Mouse (Mus musculus): Measurements from ENCODE around the gene Lrrc46.

Gene Lrrc46

DNA sequence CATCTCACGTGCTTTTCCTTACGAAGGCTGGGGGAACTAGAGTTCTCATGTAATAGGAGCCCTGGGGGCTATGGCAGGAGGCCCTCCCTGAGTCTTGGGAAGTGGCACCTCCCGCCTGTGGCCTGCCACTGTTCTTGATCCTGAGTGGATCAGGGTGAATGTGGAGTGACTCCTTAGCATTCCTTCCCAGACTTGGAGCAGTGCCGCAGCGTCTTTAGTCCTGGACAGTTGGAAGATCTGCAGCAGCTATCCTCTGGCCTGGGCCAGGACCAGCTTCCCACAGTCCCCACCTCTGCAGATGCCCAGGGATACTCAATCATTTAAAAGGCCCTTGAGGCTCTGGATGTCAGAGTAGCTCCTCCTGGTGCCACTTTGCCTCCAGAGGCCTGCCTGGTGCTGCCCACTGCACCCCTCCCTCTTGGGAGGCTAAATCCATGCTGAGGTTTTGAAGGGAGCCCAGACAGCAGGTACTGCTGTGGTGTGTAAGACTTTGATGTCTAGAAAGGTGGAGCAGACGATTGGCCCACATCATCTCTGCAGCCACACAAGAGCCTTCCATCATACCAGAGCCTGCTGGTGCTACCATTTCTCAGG is 8.4 kb upstream of the Lrrc46 start:
- no peak for DNase-seq (ENCODE audit: low spot score in 2 of 2)

DNA sequence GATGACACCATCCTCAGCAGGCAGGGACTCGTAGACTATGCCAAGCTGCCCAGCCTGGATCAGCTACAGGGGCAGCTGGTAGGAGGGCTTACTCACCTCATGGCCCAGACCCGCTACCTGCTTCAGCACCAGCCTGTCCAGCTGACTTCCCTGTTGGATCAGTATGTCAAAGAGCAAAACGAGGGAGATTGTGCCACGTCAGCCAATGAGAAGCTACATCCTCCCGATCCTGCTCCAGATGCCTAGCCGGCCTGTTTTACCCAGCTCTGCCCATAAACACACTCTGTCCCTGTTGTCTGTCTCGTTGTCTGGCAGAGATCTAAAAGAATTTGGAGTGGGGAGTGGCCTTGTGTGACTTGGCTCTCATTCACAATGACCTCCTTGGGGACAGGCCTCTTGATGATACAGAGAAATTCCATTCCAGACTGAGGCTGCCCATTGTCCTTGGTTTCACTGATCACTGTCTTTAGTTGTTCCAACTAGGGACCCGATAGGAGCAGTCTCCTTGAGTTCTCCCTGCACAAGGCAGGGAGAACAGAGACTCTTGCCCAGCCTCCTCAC is 7.0 kb upstream of the Lrrc46 start:
- no peak for DNase-seq (ENCODE audit: low spot score in 2 of 2)

- no peak for DNase-seq (ENCODE audit: low spot score in 2 of 2)
Observed at GRCm38 (mm10) chr11:97045861-97046260, 4.7 kb upstream of the Lrrc46 start.

DNA sequence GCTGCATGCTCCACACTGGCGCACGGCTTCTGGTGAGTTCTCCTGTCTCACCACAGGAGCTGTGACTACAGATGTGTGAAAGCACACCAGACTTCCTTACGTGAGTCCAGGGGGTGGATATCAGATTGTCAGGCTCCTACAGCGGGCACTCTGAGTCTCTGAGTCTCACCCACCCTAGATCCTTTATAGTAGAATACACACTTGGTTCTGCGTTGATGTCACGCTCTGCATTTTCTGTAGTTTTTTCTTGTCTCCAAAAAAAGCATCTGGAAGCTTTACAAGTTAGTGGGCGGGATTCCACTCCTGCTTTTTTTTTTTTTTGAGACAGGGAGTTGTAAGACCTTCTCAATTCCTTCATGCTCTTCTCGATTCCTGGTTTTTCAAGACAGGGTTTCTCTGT is 3.7 kb upstream of the Lrrc46 start:
- DNase-seq (ENCODE audit: low spot score in 2 of 2) = no peak

- DNase-seq (ENCODE audit: low spot score in 2 of 2) = no peak
Observed at GRCm38 (mm10) chr11:97040301-97041021, 746 bp downstream of the Lrrc46 start.

DNA sequence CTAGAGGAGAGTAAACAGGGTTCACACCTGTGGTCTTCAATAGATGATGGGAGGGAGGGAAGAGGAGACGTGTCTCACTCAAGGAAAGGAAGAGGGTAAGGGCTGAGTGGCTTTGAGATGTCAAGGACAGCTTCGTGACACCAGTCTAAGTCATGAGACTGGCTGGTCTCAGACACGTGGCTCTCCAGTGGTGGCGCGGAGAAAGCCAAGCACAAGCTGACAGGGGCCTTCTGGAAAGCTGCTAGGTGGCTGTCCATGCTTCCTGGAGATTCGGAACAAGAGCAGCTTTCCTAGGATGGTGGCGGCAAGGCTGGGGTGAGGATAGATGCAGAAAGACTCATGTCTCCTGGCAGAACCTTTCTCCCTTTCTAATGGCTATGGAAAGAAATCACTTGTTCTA is 2.3 kb downstream of the Lrrc46 start:
- DNase-seq (ENCODE audit: low spot score in 2 of 2) = no peak

- no peak for DNase-seq (ENCODE audit: low spot score in 2 of 2)
Observed at GRCm38 (mm10) chr11:97036141-97036540, 5.1 kb downstream of the Lrrc46 start.

DNA sequence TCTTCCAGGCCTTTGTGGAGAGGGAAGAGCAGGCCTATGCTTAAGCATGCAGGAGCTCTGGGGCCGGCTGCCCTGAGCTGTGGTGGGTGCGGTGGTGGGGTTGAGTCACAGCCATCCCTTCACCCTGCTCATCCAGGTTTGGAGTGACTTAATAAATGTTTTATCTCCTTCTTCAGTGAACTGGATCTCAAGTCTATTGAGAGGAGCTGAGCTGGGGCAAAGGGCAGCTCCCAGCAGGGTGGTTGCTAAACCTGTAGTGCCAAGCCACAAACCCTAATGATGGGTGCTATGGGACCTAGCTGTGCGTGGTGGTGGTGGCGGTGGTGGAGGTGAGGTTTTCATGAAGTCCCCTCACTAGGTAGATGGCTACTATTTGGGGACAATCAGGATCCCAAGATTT is 7.4 kb downstream of the Lrrc46 start:
- no peak for DNase-seq (ENCODE audit: low spot score in 2 of 2)

DNA sequence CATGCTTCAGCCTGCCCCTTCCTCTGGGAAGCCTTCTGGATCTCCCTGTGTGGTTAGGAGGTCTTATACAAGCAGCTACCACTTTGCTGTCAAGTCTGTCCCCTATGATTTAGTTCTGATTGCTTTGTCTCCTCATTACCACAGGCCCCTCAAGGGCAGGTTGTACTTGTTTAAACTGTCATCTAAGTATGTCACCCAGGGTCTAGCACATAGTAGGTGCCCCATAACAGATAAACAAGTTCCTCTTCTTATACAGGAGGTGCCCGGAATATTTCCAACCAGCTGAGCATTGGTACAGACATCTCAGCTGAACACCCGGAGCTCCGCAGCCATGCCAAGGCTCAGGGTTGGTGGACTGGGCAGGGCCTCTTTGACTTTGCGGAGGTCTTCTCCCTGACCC is 8.7 kb downstream of the Lrrc46 start:
- DNase-seq (ENCODE audit: low spot score in 2 of 2) = no peak

DNA sequence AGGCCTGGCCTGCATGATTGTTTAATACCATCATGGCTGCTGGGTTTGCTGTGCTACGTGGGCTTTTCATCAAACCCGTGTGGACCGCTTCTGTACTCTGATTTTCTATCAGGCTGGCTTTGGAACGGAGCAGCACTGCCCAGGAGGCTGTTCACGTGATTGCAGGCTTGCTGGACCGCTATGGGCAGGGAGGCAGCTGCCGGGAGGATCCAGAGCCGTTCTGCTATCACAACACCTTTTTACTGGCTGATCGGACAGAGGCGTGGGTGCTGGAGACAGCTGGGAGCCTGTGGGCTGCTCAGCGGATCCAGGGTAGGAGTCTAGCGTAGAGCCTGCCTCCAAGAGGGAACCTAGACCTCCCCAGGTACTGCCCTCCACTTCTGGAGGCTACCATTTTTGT is 9.2 kb downstream of the Lrrc46 start:
- no peak for DNase-seq (ENCODE audit: low spot score in 2 of 2)

DNA sequence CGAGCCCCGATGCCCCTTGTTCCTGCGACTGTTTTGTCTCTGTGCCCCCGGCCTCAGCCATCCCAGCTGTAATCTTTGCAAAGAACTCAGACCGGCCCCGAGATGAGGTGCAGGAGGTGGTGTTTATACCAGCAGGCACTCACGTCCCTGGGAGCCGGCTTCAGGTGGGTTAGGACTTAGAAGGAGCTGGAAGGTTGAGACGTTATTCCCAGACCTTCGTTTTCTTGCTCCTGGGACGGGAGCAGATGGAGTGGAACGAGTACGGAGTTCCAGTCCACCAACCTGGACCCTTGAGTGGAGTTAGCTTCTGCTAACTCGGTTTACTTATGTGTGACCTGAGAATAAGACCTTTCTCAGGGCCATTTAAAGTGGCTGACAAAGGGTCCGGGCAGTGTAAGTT is 10.8 kb downstream of the Lrrc46 start:
- no peak for DNase-seq (ENCODE audit: low spot score in 2 of 2)

DNA sequence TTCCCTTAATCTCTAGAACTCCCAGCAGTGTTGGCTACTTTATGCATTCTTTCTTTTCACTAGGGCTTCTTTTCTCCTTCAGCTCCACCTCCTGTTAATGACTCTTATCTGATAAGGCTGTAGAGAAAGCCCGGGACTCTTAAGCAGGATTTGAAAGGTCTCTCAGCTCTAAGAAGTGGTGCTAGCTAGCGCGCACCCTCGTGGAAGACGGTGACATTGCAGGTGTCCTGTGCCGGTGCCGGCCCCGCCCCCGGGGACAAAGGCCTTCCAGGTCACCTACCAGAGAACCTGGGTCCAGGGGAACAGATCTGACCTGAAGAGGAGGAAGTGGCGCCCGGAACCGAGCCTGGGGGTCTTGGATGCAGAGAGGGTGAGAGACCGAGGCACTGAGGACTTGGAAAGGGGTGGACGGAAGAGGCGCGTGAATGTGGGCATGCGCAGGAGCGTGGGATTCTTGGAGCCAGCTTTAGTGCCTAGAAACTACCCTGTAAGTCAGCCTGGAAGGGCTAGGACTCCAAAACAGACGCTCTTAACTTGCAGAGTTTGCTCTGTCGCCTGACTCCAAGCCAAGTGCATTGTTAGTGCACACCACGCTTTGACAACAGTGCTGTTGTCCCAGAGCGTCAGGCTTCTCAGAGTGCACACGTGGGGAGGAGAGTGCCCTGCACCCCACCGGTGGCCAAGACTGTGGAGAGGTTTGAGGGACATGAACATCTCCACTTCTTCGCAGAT is 11.4 kb downstream of the Lrrc46 start, which contains the start of gene Scrn2:
Gene Scrn2, plus strand, starts transcription at position 253 of the 732 bp plus-strand sequence.
- peak; percentile 87 to 89 for DNase-seq (ENCODE audit: low spot score in 2 of 2)

DNA sequence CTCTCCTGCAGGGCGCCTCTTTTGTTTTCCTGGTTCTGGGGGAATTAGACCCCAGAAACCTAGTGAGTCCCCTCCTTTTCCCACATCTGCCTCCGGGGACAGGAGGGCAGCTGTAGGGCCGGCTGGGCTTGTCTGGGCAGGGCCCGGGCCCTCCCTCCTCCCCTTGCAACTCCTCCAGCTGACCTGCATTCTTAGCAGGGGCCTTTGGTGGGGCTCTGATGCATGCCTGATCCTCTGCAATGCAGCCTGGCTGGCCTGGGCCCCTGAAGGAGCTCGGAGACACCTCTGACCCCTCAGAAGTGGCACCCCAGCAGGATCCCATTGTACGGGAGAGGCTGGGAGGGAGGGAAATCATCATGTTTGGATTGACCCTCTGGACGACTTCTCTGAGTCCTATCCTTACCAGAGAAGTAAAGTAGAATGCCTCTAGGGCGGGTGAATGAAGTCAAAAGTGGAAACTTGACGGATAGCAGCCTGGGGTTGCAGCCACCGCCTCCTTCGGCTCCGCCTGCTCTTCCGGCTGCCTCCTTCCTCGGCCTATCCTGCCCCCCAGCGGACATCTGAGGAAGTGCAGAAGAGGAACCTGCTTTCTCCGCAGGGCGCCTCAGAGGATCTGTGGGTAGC is 15.4 kb downstream of the Lrrc46 start:
- peak; percentile 84 to 93 for DNase-seq (ENCODE audit: low spot score in 2 of 2)

DNA sequence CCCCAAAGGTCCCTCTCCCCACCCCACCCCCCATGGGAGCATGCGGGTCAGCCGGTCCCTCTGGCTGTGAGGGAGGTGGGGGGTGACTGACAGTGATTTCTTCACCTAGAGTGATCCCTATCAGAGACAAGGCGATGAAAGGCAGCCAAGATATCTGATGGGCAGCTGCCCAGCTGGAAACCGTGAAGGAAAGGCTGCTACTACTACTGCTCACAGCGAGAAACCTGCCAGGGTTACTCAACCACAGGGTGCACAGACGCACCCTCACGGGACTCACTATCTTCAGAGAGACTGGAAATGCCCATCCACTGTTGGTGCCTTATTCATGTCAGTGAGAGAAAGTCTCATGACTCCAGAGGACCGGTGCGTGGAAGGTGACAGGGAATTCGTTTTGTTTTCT is 16.2 kb downstream of the Lrrc46 start:
- DNase-seq (ENCODE audit: low spot score in 2 of 2) = no peak

DNA sequence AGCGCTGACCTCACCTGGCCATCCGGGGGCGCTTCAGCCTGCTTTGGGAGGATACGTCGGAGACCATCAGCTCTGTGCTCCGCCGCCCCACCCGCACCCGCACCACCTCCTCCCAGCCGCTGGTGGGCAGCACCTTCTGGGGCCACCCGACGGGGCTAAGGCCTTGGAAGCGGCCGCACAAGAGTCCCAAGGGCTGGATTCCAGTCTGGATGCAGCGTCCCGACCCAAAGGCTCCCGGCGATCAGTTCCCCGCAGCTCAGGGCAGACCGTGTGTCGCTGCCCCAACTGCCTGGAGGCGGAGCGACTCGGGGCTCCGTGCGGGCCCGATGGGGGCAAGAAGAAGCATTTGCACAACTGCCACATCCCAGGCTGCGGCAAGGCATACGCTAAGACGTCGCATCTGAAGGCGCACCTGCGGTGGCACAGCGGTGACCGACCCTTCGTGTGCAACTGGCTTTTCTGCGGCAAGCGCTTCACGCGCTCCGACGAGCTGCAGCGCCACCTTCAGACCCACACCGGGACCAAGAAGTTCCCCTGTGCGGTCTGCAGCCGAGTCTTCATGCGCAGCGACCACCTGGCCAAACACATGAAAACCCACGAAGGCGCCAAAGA is 19.2 kb downstream of the Lrrc46 start:
- DNase-seq (ENCODE audit: low spot score in 2 of 2) = peak; percentile 61 to 85

DNA sequence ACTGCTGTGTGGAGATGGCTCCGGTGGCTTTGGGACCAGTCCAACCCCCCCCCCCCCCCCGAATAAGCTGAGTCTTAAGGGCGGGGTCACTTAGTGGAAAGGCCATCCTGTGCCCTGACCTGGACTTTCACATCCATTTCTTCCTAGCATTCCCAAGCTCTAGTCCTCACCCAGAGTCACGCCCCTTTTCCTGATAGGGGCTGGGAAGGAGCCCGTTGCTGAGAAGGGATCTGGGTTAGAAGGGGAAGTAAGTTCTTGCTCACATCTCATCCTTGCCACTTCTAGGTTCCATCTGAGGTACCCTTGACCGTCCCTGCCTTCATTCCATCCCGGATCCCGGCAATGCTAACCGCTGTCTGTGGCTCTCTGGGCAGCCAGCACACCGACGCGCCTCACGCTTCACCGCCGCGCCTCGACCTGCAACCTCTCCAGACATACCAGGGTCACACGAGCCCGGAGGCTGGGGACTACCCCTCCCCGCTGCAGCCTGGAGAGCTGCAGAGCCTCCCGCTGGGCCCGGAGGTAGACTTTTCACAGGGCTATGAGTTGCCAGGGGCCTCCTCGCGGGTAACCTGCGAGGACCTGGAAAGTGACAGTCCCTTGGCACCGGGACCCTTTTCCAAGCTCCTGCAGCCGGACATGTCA is 20.0 kb downstream of the Lrrc46 start:
- DNase-seq (ENCODE audit: low spot score in 2 of 2) = no peak

DNA sequence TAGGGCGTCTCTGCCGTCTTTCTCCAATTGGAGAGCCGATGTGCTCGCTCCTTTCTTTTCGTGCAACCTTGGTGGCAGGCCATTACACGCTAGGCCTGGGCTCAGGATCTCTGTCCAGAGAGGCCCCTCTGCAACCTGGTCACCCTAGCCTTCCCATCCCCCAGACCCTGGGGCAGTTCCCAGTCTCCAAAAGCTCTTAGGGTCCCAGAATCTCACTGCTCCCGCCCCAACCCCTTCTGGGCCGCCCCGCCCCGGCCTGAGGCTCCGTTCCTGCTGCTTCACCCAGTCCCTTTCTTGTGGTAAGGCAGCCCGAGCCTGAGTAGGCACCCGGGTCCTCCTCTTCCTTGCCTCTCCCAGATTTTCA is 21.9 kb downstream of the Lrrc46 start:
- no peak for DNase-seq (ENCODE audit: low spot score in 2 of 2)

DNA sequence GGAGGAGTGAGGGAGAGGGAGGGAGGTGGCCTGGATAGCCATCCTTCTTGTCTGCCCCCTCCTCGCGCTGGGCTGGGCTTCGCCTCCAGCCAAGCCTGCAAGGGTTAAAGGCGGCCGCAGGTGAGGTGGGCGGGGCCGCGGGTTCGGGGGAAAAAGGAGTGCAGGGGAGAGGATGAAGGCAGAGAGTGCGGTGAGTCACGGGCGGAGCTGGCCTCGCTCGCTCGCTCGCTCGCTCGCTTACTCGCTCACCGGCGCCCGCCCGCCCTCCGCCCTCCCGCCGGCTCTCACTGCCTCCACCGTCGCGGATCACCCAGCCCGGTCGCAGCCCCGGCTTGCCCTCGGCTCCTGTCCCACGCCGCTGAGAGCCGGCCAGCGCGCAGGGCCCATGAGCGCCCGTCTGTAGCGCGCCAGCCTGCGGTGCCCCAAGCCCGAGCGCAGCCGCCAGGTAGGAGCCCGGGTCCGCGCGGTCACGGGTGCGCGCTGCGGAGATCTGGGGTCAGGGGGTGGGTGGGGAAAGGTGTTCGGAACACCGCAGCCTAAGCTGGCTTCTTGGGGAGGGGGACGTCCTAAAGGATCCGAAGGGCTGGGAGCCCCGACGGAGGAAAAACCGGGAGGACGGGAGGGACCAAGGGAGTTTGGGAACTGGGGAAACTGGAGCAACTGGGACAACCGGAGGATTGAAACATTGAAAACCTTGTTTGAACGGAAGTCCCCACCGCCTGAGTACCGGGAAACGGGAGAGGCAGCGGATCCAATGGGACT is 22.4 kb downstream of the Lrrc46 start:
- DNase-seq (ENCODE audit: low spot score in 2 of 2) = no peak

- DNase-seq (ENCODE audit: low spot score in 2 of 2) = no peak
Observed at GRCm38 (mm10) chr11:97017696-97018582, 23.3 kb downstream of the Lrrc46 start.
